Mouse (Mus musculus) neural tube, embryonic 12.5 days (tissue): Measurements from ENCODE around the gene Lrrc42. TPM values are rescaled to one million over a fixed set of nuclear protein-coding genes. Genes with fewer than 3 reads are reported as not detected.

Experiments used
- ATAC-seq: fragments of 200-750 bp; cut with Nextera tagmentation; 2 replicates; pipeline ENCODE4 v1.8.0; 2017; ENCODE audit warnings: low read depth, mild to moderate bottlenecking, moderate TSS enrichment, moderate library complexity; ENCODE audit not compliant: low FRiP score
- H3K27ac ChIP-seq: fragments of 300-500 bp; sonication (generic); 2 replicates; pipeline ENCODE4 v1.5.1; 2016
- H3K27me3 ChIP-seq: fragments of 300-500 bp; sonication (generic); replicated peaks from 2 replicates; pipeline ENCODE4 v1.6.1; 2016; ENCODE audit warnings: mild to moderate bottlenecking
- H3K36me3 ChIP-seq: fragments of 300-500 bp; sonication (generic); 2 replicates; pipeline ENCODE4 v1.6.1; 2016; ENCODE audit warnings: mild to moderate bottlenecking
- H3K4me1 ChIP-seq: fragments of 300-500 bp; sonication (generic); 2 replicates; pipeline ENCODE4 v1.6.1; 2016
- H3K4me2 ChIP-seq: fragments of 300-500 bp; sonication (generic); replicated peaks from 2 replicates; pipeline ENCODE4 v1.6.1; 2016; ENCODE audit warnings: mild to moderate bottlenecking
- H3K4me3 ChIP-seq: fragments of 300-500 bp; sonication (generic); 2 replicates; pipeline ENCODE4 v1.5.1; 2016
- H3K9ac ChIP-seq: fragments of 300-500 bp; sonication (generic); 2 replicates; pipeline ENCODE4 v1.6.1; 2016; ENCODE audit warnings: mild to moderate bottlenecking
- H3K9me3 ChIP-seq: fragments of 300-500 bp; sonication (generic); 2 replicates; pipeline ENCODE4 v1.6.1; 2016; ENCODE audit warnings: mild to moderate bottlenecking
- WGBS: fragments of 180-500 bp; shearing (Covaris S2); methylation state at CpG from one replicate; pipeline ENCODE4 v1.1.7; 2016; 5-methylcytosine and 5-hydroxymethylcytosine counted together
- polyA plus RNA-seq: library from polyadenylated mRNA; unstranded; fragments of >200 nt; fragmentation: Nextera tagmentation; extraction: Ambion mirVana; gene quantifications from 2 replicates; pipeline ENCODE4 v1.2.1, GENCODE M21; 2016

Gene Lrrc42
- 66.3 and 67.6 TPM in 2 replicates for polyA plus RNA-seq

DNA sequence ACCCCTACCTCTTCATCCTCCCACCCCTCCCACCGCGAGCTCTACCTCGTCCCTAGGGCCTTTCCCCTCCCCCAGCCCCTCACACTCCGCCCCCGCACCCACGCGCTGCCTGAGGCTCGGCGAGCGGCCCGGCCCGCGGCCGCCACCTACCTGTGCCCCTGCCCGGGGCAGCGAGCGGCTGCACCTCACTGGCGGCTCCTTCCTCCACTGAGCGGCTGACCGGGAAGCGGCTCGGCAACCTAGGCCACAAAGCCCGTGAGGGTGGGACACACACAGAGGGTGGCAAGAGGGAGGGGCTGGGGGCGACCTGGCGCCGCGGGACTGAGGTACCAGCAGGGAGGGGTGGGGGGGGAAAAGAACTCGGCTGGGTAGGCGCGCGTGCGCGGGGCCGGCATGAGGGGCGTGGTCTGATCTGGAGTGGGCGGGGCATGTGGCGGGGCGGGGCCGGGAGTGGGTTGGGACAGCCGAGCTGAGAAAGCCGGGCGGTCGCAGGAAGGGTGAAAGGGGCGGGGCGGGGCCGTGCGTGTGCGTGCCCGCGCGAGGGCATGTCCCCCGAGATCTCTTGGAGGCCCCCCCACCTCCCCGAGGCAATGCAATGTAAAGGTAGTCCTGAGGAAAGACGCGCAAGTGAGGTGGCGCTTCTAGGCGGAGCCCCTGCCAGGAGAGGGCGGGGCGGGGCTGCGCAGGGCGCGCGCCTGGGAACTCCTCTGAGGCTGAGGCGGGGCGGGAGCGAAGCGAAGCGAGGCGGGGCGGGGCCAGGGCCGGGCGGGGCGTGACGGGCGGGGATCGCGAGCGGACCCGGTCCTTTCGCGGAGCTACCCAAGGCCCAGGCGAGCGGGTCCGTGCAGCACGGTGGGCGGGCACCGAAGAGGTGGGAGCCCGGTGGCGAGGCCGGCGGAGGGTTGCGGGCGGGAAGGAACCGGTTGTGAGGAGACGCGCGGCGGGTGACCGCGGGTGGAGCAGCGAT is at the start of gene Lrrc42, which contains the start of gene Hspb11:
Gene Lrrc42, minus strand, starts transcription at position 408 of the 967 bp plus-strand sequence.
Gene Hspb11, plus strand, starts transcription at position 469 of the 967 bp plus-strand sequence.
- H3K4me2 ChIP-seq, result peak within 1 kb of the TSS; percentile 63
- peak within 1 kb of the TSS; percentile 79 for H3K9ac ChIP-seq
- WGBS, result under 1% methylated on average over 98 of the region's 101 CpGs
- peak within 1 kb of the TSS; percentile 77 for H3K4me3 ChIP-seq
- H3K9me3 ChIP-seq, result no peaks in the 10 kb centered on the region
- peak within 1 kb of the TSS; percentile 72 for H3K27ac ChIP-seq
- H3K27me3 ChIP-seq, result no peaks in the 10 kb centered on the region
- peak; percentile 95 for ATAC-seq
- peaks cover 18% of the 10 kb centered on the region for H3K4me1 ChIP-seq
- no peaks in the 10 kb centered on the region for H3K36me3 ChIP-seq

DNA sequence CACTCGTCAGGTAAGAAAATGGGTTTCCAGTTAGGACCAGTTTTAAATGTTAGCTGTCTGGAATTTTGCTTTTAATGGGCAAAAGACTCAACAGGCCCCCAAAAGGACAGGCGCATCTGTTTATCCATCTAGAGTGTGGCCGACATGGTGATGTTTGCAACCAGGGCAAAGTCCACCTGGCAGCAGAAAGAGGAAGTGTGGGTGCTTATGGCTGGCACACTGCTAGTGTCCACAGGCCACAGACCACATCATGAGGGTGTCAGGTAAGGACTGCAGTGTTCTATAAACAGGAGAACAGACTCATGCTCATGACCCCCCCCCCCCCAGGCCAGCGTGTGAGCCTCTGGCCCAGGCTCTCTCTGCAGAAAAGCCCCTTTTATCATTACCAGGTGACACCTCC is 49.5 kb upstream of the Lrrc42 start:
- Histone ChIP-seq H3K4me1 (no peaks in the 10 kb centered on the region), H3K27ac (no peak overlapping the region), H3K4me2 (no peak overlapping the region), H3K9me3 (no peaks in the 10 kb centered on the region), H3K27me3 (no peaks in the 10 kb centered on the region), H3K36me3 (no peaks in the 10 kb centered on the region), H3K4me3 (no peak overlapping the region), H3K9ac (no peak overlapping the region)
- no peak for ATAC-seq
- 79% methylated on average over 4 of the region's 4 CpGs for WGBS

DNA sequence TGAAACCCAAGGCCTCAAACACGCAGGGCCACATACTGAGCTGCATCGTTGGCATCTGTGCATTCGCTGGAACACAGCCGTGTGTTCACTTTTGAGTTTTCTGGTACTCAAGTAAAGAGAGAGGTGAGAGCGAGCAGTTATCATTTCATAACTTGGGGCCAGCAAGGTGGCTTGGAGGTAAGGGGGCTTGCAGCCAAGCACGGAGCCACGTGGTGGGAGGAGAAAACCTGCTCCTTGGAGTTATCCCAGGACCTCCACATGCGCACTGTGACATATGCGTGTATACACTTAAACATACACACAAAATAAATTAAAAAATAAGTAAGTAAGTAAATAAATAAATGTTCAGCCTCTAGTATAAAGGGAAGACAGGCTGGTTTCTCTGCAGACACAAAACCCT is 48.9 kb upstream of the Lrrc42 start:
- H3K4me2 ChIP-seq, result no peak overlapping the region
- ATAC-seq, result no peak
- WGBS, result 92% methylated on average over 9 of the region's 9 CpGs

DNA sequence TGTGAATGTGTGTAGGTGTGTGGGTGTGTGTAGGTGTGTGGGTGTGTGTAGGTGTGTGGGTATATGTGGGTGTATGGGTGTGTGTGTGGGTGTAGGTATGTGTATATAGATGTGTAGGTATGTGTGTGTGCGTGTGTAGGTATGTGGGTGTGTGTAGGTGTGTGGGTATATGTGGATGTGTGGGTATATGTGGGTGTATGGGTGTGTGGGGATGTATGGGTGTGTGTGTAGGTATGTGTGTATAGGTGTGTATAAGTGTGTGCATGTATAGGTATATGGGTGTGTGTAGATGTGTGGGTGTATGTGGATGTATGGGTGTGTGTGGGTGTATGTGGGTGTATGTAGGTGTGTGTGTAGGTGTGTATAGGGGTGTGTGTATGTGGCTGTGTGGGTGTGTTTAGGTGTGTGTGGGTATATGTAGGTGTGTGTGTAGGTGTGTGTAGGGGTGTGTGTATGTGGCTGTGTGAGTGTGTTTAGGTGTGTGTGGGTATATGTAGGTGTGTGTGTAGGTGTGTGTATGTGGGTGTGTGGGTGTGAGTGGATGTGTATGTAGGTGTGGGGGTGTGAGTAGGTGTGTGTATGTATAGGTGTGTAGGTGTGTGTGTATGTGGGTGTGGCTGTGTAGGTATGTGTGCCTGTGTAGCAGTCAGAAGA is 47.7 kb upstream of the Lrrc42 start:
- 97% methylated on average over 1 of the region's 1 CpGs for WGBS
- H3K4me3 ChIP-seq, result no peak overlapping the region
- no peaks in the 10 kb centered on the region for H3K9me3 ChIP-seq
- 0 out of 2 replicates have a peak, but pooled peaks have one; percentile 13 for ATAC-seq
- no peak overlapping the region for H3K27ac ChIP-seq
- H3K27me3 ChIP-seq, result no peaks in the 10 kb centered on the region
- no peaks in the 10 kb centered on the region for H3K36me3 ChIP-seq
- no peaks in the 10 kb centered on the region for H3K4me1 ChIP-seq
- no peak overlapping the region for H3K9ac ChIP-seq
- no peak overlapping the region for H3K4me2 ChIP-seq

More for the DNA sequence above, 48.9 kb upstream of the Lrrc42 start:
- Histone ChIP-seq H3K4me1 (no peaks in the 10 kb centered on the region), H3K9ac (no peak overlapping the region), H3K4me3 (no peak overlapping the region), H3K9me3 (no peaks in the 10 kb centered on the region), H3K27me3 (no peaks in the 10 kb centered on the region), H3K36me3 (no peaks in the 10 kb centered on the region), H3K27ac (no peak overlapping the region)

DNA sequence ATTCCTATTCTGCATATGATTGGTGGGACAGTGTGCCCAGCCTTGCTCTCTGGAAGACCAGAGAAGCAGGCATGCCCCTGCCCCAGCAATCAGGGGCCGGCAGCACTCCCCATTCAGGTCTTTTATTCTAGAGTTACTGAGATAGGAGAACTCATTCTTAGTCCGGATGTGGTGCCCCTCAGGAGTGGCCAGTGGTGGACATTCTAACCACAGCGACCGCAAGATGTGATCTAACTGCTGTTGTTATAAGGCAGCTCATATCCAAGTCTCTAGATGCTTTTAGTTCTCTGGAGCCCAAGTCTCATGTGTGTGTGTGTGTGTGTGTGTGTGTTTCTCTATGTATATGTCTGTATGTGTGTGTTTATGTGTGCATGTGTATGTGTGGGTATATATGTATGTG is 47.0 kb upstream of the Lrrc42 start:
- 80% methylated on average over 4 of the region's 4 CpGs for WGBS

DNA sequence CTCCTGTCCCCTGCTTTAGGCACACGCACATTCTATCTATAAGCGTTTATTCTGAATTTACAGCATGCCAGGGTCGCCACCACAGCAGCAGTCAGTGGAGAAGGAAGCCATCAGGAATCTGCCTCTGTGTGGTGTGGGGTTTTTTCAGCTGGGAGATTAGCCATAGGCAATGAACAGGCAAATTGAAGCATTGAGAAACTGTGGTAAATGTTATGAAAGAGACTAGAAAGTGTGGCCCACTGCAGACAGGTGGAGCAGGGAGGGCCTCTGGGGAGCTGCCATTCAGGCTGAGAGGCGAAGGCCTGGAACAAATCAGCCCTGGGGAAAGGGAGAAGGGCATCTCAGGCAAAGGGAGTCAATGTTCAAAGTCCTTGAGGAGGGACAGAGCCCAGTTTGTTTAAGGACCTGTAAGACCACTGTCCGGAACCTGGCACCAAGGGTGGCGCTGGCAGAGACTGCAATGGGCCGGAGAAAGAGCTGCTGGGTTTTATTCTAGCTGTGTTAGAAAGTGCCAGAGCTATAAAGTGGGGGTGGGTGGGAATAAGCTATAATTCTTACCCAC is 46.5 kb upstream of the Lrrc42 start:
- 84% methylated on average over 7 of the region's 7 CpGs for WGBS
- ATAC-seq, result no peak

More for the DNA sequence above, 47.0 kb upstream of the Lrrc42 start:
- H3K27ac ChIP-seq, result no peak overlapping the region
- no peak overlapping the region for H3K4me3 ChIP-seq
- H3K4me2 ChIP-seq, result no peak overlapping the region
- no peaks in the 10 kb centered on the region for H3K27me3 ChIP-seq
- no peak for ATAC-seq
- H3K9me3 ChIP-seq, result no peaks in the 10 kb centered on the region
- no peak overlapping the region for H3K9ac ChIP-seq
- H3K36me3 ChIP-seq, result no peaks in the 10 kb centered on the region
- H3K4me1 ChIP-seq, result no peaks in the 10 kb centered on the region

DNA sequence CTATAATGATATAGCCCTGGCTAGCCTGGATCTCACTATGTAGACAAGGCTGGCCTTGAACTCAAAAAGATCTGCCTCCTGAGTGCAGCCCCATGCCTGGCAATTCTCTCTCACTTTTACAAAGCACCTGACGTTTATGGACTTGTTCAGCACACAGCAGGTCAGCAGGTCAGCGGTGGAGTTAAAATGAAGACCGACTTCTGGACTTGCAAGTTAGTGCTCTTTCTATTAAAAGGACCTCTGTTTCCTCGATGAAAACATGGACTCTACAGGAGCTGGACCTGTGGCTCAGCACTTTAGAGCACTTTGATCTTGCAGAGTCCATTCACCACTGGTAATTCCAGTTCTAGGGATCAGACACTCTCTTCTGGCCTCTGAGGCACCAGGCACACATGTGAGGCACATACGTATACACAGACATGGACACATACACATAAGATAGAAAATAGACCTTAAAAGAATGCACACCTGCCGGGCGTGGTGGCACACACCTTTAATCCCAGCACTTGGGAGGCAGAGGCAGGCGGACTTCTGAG is 44.8 kb upstream of the Lrrc42 start:
- Histone ChIP-seq H3K27ac (no peak overlapping the region), H3K27me3 (no peaks in the 10 kb centered on the region), H3K4me3 (no peak overlapping the region), H3K9me3 (no peaks in the 10 kb centered on the region), H3K36me3 (no peaks in the 10 kb centered on the region), H3K4me2 (no peak overlapping the region), H3K4me1 (no peaks in the 10 kb centered on the region), H3K9ac (no peak overlapping the region)
- WGBS, result 82% methylated on average over 8 of the region's 8 CpGs
- no peak for ATAC-seq

More for the DNA sequence above, 46.5 kb upstream of the Lrrc42 start:
- Histone ChIP-seq H3K9ac (no peak overlapping the region), H3K9me3 (no peaks in the 10 kb centered on the region), H3K36me3 (no peaks in the 10 kb centered on the region), H3K4me1 (no peaks in the 10 kb centered on the region), H3K4me3 (no peak overlapping the region), H3K4me2 (no peak overlapping the region), H3K27ac (no peak overlapping the region), H3K27me3 (no peaks in the 10 kb centered on the region)

DNA sequence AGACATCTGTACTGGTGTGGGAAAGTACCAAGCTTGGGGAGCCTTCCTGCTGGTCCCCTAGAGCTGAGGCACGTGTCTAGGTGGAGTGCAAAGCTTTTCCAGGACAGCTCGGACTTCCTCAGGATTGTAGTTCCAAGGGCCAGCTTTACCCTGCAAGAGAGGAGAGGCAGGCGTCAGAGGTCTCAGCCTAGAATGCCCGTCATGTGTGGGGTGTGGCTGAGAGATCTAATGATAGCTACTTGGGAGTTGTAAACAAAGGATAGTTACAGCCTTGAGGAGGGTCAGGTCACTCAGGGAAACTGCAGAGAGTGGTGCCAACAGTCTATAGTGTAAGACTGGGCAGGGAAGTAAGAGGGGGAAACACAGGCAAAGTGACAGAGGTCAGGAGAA is 38.9 kb upstream of the Lrrc42 start:
- 43% methylated on average over 4 of the region's 4 CpGs for WGBS
- H3K9me3 ChIP-seq, result no peaks in the 10 kb centered on the region
- H3K4me3 ChIP-seq, result no peak overlapping the region
- no peak for ATAC-seq
- H3K4me2 ChIP-seq, result no peak overlapping the region
- H3K27ac ChIP-seq, result no peak overlapping the region
- no peaks in the 10 kb centered on the region for H3K27me3 ChIP-seq
- H3K4me1 ChIP-seq, result no peaks in the 10 kb centered on the region
- no peaks in the 10 kb centered on the region for H3K36me3 ChIP-seq
- no peak overlapping the region for H3K9ac ChIP-seq

DNA sequence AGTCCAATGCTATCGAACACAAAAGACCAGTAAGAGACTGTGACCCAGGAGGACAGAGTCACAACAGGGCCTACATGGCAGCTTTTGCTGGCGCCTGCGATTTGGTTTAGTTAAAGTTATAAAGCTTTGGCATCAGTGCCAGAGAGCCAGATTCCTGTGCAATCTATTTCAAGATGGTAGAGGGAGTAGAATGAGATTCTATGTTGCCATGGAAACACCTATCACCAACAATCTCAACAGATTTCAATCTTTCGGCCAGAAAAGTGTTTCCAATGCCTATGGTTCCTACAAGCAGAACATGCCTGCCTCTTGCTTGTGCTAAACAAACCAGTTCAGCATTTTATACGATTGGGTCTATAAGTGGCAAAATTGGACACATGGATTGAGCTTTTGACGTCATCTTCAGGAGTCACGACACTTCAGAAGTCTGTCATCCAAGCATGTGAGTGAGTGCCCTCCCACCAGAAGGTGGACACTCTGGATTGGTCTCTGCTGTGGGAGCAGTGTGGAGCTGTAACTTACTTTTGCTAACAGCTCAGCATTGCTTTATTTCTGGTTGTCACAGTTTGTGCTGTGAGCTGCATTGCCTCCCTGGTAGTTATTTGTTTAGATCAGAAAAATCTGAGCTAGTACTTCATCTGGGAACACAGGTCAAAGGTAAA is 38.4 kb upstream of the Lrrc42 start:
- Histone ChIP-seq H3K4me2 (no peak overlapping the region), H3K27ac (no peak overlapping the region), H3K9me3 (no peaks in the 10 kb centered on the region), H3K27me3 (no peaks in the 10 kb centered on the region), H3K9ac (no peak overlapping the region), H3K4me3 (no peak overlapping the region), H3K36me3 (no peaks in the 10 kb centered on the region), H3K4me1 (no peaks in the 10 kb centered on the region)
- ATAC-seq, result no peak
- WGBS, result 86% methylated on average over 7 of the region's 7 CpGs

DNA sequence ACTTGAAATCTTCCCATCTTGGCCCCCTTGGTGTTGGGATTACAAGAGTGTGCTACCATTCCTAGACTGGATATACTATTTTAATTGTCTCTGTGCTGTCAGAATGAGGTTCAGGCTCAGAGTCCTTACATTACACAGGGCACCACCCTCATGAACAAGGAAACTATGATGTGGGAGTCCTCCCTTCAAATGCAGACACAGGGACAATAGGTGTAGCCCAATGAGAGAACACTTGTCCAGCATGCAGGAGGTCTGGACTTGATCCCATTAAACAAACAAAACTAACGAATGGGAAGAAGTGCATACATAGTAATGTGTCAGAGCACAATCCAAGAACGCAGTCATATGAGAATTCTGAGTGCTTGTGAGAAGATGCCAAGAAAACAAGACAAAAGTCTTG is 34.2 kb upstream of the Lrrc42 start:
- 88% methylated on average over 2 of the region's 2 CpGs for WGBS
- no peaks in the 10 kb centered on the region for H3K36me3 ChIP-seq
- no peak for ATAC-seq
- H3K4me2 ChIP-seq, result no peak overlapping the region
- H3K4me3 ChIP-seq, result no peak overlapping the region
- H3K9ac ChIP-seq, result no peak overlapping the region
- H3K27ac ChIP-seq, result no peak overlapping the region
- H3K9me3 ChIP-seq, result no peaks in the 10 kb centered on the region
- no peaks in the 10 kb centered on the region for H3K27me3 ChIP-seq
- no peaks in the 10 kb centered on the region for H3K4me1 ChIP-seq

DNA sequence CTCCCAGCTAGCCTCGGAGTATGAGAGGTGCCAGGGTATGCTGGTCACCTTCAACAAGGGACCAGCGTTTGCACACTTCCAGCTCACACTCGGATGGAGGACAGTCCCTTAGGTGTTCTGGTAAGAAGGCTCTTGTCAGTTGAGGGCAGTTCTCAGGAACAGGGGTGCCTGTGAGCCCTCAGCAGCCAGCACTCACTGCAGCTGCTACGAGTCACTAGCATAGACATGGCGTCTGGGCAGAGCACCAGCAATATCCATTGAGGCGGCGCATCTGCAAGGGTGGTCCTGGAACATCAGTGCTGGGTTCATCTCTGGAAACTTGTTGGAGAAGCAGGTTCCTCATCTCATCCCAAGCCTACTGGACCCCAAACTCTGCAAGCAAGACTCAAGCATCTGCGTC is 33.1 kb upstream of the Lrrc42 start:
- Histone ChIP-seq H3K27me3 (no peaks in the 10 kb centered on the region), H3K4me1 (no peaks in the 10 kb centered on the region), H3K27ac (no peak overlapping the region), H3K36me3 (no peaks in the 10 kb centered on the region), H3K9me3 (no peaks in the 10 kb centered on the region), H3K9ac (no peak overlapping the region), H3K4me2 (no peak overlapping the region), H3K4me3 (no peak overlapping the region)
- 95% methylated on average over 8 of the region's 8 CpGs for WGBS
- ATAC-seq, result no peak
